Mouse (Mus musculus): ENCODE results near the gene Ramac. TPM values are rescaled to one million over a fixed set of nuclear protein-coding genes. Genes with fewer than 3 reads are reported as not detected.

The Ramac gene
- 10 to 100 TPM; 48.0 to 50.6 TPM for total RNA-seq (2023)

DNA sequence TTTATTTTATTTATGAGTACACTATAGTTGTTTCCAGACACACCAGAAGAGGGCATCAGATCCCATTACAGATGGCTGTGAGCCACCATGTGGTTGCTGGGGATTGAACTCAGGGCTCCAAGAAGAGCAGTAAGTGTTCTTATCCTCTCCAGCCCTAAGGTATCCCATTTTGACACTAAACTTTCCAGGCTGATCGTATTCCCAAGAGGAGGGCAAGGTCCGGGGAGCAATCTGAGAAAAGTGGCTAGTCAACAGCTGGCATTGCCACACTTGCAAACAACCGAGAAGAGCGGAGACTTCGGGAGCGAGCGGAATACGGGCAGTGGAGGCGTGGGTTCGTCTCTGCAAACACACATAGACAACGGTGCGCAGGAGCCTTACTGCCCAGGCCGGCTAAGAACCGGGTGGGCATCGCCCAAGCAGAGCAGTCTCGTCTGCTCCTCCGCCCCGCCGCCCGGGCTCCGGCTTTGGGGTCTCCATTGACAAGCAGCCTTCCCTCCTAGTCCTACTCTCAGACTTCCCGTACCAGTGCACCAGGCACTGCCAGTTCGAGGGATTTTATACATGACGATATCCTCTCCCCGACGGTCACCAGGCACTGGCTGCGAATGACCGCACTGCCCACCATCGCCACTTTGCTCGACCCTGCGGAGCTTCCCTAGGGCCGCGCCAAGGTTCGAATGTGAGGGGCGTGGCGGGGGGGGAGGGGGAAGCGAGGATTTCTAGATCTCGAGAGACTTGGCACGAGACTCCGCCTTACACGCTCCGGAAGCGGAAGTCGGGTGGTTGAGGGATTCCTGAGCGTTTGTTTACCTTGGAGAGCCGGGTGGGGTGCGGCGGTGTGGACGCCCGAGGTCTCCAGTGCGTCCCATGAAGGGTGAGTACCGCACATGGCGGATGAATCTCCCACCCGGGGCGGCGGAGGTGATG, at the start of gene Ramac:
TSS of gene Ramac (plus strand) at position 746 of the 930 bp plus-strand sequence.

DNA sequence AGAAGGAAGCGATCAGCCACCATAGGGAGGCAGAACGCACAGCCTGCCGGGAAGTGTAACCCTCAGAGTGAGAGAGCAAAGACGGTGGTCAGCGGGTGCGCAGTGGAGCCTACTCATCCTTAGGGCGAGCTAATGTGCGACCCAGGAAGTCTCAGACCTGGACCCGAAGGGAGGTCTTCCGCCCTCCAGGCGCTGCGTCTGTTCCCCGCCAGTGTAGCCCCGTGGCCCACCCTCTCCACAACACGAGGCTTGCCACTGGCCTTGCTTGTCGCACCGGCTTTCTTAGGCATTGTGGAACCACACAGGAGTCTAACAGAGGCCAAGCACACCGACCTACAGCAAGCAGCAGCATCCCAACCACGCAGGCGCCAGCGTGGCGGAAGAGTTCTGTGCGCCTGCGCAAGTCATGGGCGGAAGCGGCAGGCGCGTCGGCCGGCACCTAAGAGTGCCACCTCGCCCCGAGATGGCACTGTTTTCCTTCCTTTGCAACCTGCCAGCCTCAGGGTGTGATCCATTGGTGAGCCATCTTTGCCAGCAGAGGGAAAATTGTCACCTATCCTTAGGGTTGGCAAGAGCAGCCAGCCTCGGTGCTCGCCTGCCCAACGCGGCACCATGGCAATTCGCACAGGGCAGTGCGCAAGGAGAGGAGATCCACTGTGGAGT, 26.5 kb downstream of the Ramac start, which contains the start of gene 3110040N11Rik:
TSS of gene 3110040N11Rik (minus strand) at position 384 of the 663 bp plus-strand sequence.

Other genes with a start within 250 kb of the Ramac start
- gene Fsd2, start 196.0 kb upstream of the Ramac start, total RNA-seq (2023): not detected
- 10 to 100 TPM; 15.4 to 16.4 TPM for gene Whamm, start 191.7 kb upstream of the Ramac start, total RNA-seq (2023)
- under 1 TPM; 0.22 to 0.69 TPM for gene Homer2, start 55.4 kb upstream of the Ramac start, total RNA-seq (2023)
- gene 3110040N11Rik, start 26.6 kb downstream of the Ramac start, total RNA-seq (2023): 1 to 10 TPM; 7.6 to 9.5 TPM
- gene Btbd1, start 66.5 kb downstream of the Ramac start, total RNA-seq (2023): 10 to 100 TPM; 48.1 to 60.9 TPM
- not detected for gene Gm10160, start 92.9 kb downstream of the Ramac start, total RNA-seq (2023)
- 100 to 1,000 TPM; 198 to 210 TPM for gene Tm6sf1, start 96.1 kb downstream of the Ramac start, total RNA-seq (2023)
- under 1 TPM in 1 of 2 experiments, not detected in 1; 0.07 TPM for gene Hdgfl3, start 171.5 kb downstream of the Ramac start, total RNA-seq (2023)
- gene Bnc1, start 229.4 kb downstream of the Ramac start, total RNA-seq (2023): not detected